Comparison of ENCODE assay signal across 12 mouse cellular contexts in the genomic region with DNA sequence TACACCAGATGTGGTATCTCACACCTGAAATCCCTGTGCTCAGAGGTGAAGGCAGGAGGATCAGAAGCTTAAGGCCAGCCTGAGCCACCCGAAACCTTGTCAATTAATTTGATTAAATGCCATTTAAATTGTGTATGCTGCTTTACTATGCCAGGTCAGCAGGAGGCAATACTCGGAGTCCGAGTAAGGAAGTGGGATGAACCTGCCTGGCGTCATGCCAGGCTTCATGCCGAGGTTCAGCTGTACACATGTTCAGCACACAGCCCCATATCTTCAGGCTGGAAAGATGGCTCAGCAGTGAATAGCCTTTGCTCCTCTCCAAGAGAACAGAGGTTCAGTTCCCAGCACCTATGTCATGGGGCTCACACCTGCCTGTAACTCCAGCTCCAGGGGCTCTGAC.
A peak's percentile ranks its signal among the peaks of the same experiment; 100 is the strongest.
DNase-seq lines count a peak whose midpoint lies in the region; ATAC-seq and TF ChIP-seq lines count a peak whose summit lies in the region.
"Had no signal": no experiment of that assay in that cellular context is flagged by ENCODE, and none has a peak within 500 bp of the region (broad histone marks: within the 10 kb centered on the region; RNA-seq: fewer than 3 reads in every experiment).

No protein-coding gene starts in this region.

- no peak overlapping the region for H3K9ac ChIP-seq in forebrain, postnatal 0 days
- H3K9ac ChIP-seq: liver, embryonic 12.5 days had no signal

- TF ChIP-seq CTCF in forebrain, postnatal 0 days (IDR thresholded peaks at IDR 0.05; ENCODE audit: low read depth), result no peak

- H3K27ac ChIP-seq in forebrain, postnatal 0 days (ENCODE audit: low read depth, low read length), result no peak overlapping the region
- H3K27ac ChIP-seq in midbrain, embryonic 10.5 days (replicated peaks), result peak overlapping the region; percentile 86
- H3K27ac ChIP-seq: liver, embryonic 12.5 days had no signal

- H3K4me3 ChIP-seq in forebrain, postnatal 0 days (ENCODE audit: low read depth, low read length), result no peak overlapping the region
- peak overlapping the region; percentile 45; the same call in 1 of the 2 replicates for H3K4me3 ChIP-seq in midbrain, embryonic 10.5 days
- H3K4me3 ChIP-seq: liver, embryonic 12.5 days had no signal

- no peak for ATAC-seq in forebrain, postnatal 0 days
- no peak for ATAC-seq in activated CD4-positive, CD25-positive, alpha-beta regulatory T cell, adult 4 months
- ATAC-seq: liver, embryonic 12.5 days had no signal

- 36% methylated on average over 5 of the region's 5 CpGs for WGBS in forebrain, postnatal 0 days
- 77% methylated on average over 5 of the region's 5 CpGs for WGBS in midbrain, embryonic 10.5 days

- peaks cover 13% of the 10 kb centered on the region for H3K4me1 ChIP-seq in forebrain, postnatal 0 days (ENCODE audit: insufficient read depth)
- H3K4me1 ChIP-seq in midbrain, embryonic 10.5 days, result peaks cover 36% of the 10 kb centered on the region
- H3K4me1 ChIP-seq: liver, embryonic 12.5 days had no signal

- no peaks in the 10 kb centered on the region for H3K9me3 ChIP-seq in forebrain, postnatal 0 days (ENCODE audit: low read length)
- no peaks in the 10 kb centered on the region for H3K9me3 ChIP-seq in midbrain, embryonic 10.5 days (replicated peaks)
- H3K9me3 ChIP-seq: liver, embryonic 12.5 days had no signal

- peaks cover 11% of the 10 kb centered on the region for H3K27me3 ChIP-seq in forebrain, postnatal 0 days (ENCODE audit: insufficient read depth, low read length)
- peaks cover 41% of the 10 kb centered on the region for H3K27me3 ChIP-seq in midbrain, embryonic 10.5 days (ENCODE audit: low read depth, poor library complexity, severe bottlenecking)
- H3K27me3 ChIP-seq: liver, embryonic 12.5 days had no signal

- peak; percentile 11 for DNase-seq in 416B (ENCODE audit: low read depth)
- peak; percentile 38 for DNase-seq in NIH3T3 (ENCODE audit: low read depth)
- DNase-seq in forebrain, postnatal 0 days, result no peak
- DNase-seq in midbrain, embryonic 10.5 days (ENCODE audit: low spot score), result no peak
- no peak for DNase-seq in kidney, adult 8-10 months
- DNase-seq in adrenal gland, adult 8-10 months, result no peak
- no peak for DNase-seq in lung, postnatal 10 days
- DNase-seq: heart, adult 11 months; kidney, adult 18-20 months; thymus, postnatal 14 days had no signal

- H3K4me2 ChIP-seq in forebrain, postnatal 0 days (ENCODE audit: low read depth), result peak overlapping the region; percentile 51; the same call in 1 of the 2 replicates
- H3K4me2 ChIP-seq: liver, embryonic 12.5 days had no signal

- H3K36me3 ChIP-seq in forebrain, postnatal 0 days (ENCODE audit: insufficient read depth), result no peaks in the 10 kb centered on the region
- no peaks in the 10 kb centered on the region for H3K36me3 ChIP-seq in midbrain, embryonic 10.5 days
- H3K36me3 ChIP-seq: liver, embryonic 12.5 days had no signal

Comparison
In these comparisons a context has a peak if more than half of its experiments do, and no peak if none do; other contexts are left out.
1. DNase-seq: peak in 416B (single experiment) and NIH3T3 (single experiment); none in forebrain, postnatal 0 days (single experiment), midbrain, embryonic 10.5 days (single experiment), kidney, adult 8-10 months (0 of 2), adrenal gland, adult 8-10 months (single experiment) and lung, postnatal 10 days (single experiment).